Comparison of ENCODE assay signal across 9 mouse cellular contexts in genomic region chr7:30444154-30444970, GRCm38 (mm10). TPM values are rescaled to one million over a fixed set of nuclear protein-coding genes. Genes with fewer than 3 reads are reported as not detected.
DNase-seq lines count a peak whose midpoint lies in the region; ATAC-seq and TF ChIP-seq lines count a peak whose summit lies in the region.
"Had no signal": no experiment of that assay in that cellular context is flagged by ENCODE, and none has a peak within 500 bp of the region (broad histone marks: within the 10 kb centered on the region; RNA-seq: fewer than 3 reads in every experiment).

No protein-coding gene starts in this region.

- no peak for DNase-seq in kidney, adult 8-10 months
- peak; percentile 68 to 81 for DNase-seq in left cerebral cortex, adult 2 months (ENCODE audit: extremely low spot score in 1 of 2, low spot score in 2 of 2)
- DNase-seq in gastrocnemius, postnatal 10 days, result no peak

- ATAC-seq in kidney, embryonic 16.5 days (ENCODE audit: low FRiP score, low TSS enrichment), result peak; percentile 39; the same call in 1 of the 2 replicates
- ATAC-seq in heart, embryonic 16.5 days (replicated peaks; ENCODE audit: extremely low read depth, insufficient read depth, low FRiP score), result no peak
- ATAC-seq in midbrain, embryonic 12.5 days (ENCODE audit: low FRiP score, low read depth), result peak; percentile 62

- no peak overlapping the region for H3K27ac ChIP-seq in kidney, embryonic 16.5 days (ENCODE audit: low read length)
- peak overlapping the region; percentile 98 for H3K27ac ChIP-seq in cortical plate, adult 2 months (ENCODE audit: insufficient read depth, low read length)
- H3K27ac ChIP-seq in heart, embryonic 16.5 days (ENCODE audit: low read length), result no peak overlapping the region
- peak overlapping the region; percentile 99 for H3K27ac ChIP-seq in left cerebral cortex, adult 2 months
- peak overlapping the region; percentile 98 for H3K27ac ChIP-seq in midbrain, embryonic 12.5 days (replicated peaks)
- no peak overlapping the region for H3K27ac ChIP-seq in testis, adult 2 months (ENCODE audit: control insufficient read depth, insufficient read depth, low read depth, low read length)

- H3K9ac ChIP-seq in kidney, embryonic 16.5 days (replicated peaks; ENCODE audit: low read length), result peak overlapping the region; percentile 65
- H3K9ac ChIP-seq in heart, embryonic 16.5 days (ENCODE audit: low read length), result peak overlapping the region; percentile 75; the same call in 1 of the 2 replicates
- peak overlapping the region; percentile 90 for H3K9ac ChIP-seq in midbrain, embryonic 12.5 days (replicated peaks)

- H3K4me1 ChIP-seq in kidney, embryonic 16.5 days (ENCODE audit: insufficient read depth, low read length), result peaks cover 22% of the 10 kb centered on the region
- H3K4me1 ChIP-seq in cortical plate, adult 2 months (ENCODE audit: control insufficient read depth, insufficient read depth, low read length), result no peaks in the 10 kb centered on the region
- H3K4me1 ChIP-seq in heart, embryonic 16.5 days (ENCODE audit: control insufficient read depth, insufficient read depth, low read length), result peaks cover 8% of the 10 kb centered on the region
- H3K4me1 ChIP-seq in midbrain, embryonic 12.5 days, result peaks cover 37% of the 10 kb centered on the region
- H3K4me1 ChIP-seq in testis, adult 2 months (ENCODE audit: control insufficient read depth, insufficient read depth, low read length), result peaks cover 26% of the 10 kb centered on the region

- H3K4me2 ChIP-seq in kidney, embryonic 16.5 days (replicated peaks; ENCODE audit: low read depth, low read length), result peak overlapping the region; percentile 88
- H3K4me2 ChIP-seq in heart, embryonic 16.5 days (ENCODE audit: low read depth, low read length), result peak overlapping the region; percentile 91
- peak overlapping the region; percentile 79 for H3K4me2 ChIP-seq in midbrain, embryonic 12.5 days (replicated peaks)

- H3K9me3 ChIP-seq in kidney, embryonic 16.5 days (ENCODE audit: low read length), result no peaks in the 10 kb centered on the region; the same call in 1 of the 2 replicates
- 0 out of 2 replicates have a peak, but pooled peaks cover 2% of the 10 kb centered on the region for H3K9me3 ChIP-seq in heart, embryonic 16.5 days (replicated peaks; ENCODE audit: control insufficient read depth, low read length)
- 0 out of 2 replicates have a peak, but pooled peaks cover 7% of the 10 kb centered on the region for H3K9me3 ChIP-seq in midbrain, embryonic 12.5 days

- H3K4me3 ChIP-seq in kidney, embryonic 16.5 days (ENCODE audit: low read length), result peak overlapping the region; percentile 66
- H3K4me3 ChIP-seq in cortical plate, adult 2 months (ENCODE audit: insufficient read depth, low read length), result peak overlapping the region; percentile 87
- peak overlapping the region; percentile 68 for H3K4me3 ChIP-seq in heart, embryonic 16.5 days (ENCODE audit: low read length)
- H3K4me3 ChIP-seq in left cerebral cortex, adult 2 months, result peak overlapping the region; percentile 87
- H3K4me3 ChIP-seq in midbrain, embryonic 12.5 days, result peak overlapping the region; percentile 89
- peak overlapping the region; percentile 84 for H3K4me3 ChIP-seq in testis, adult 2 months (ENCODE audit: control insufficient read depth, low read depth, low read length)

- H3K36me3 ChIP-seq in kidney, embryonic 16.5 days (ENCODE audit: insufficient read depth, low read length), result no peaks in the 10 kb centered on the region
- H3K36me3 ChIP-seq in heart, embryonic 16.5 days (ENCODE audit: control insufficient read depth, insufficient read depth), result no peaks in the 10 kb centered on the region
- H3K36me3 ChIP-seq in midbrain, embryonic 12.5 days, result peaks cover 38% of the 10 kb centered on the region
- H3K36me3 ChIP-seq in testis, adult 2 months (ENCODE audit: control insufficient read depth, insufficient read depth, low read length), result no peaks in the 10 kb centered on the region

- WGBS in kidney, embryonic 16.5 days, result under 1% methylated on average over 37 of the region's 38 CpGs
- WGBS in heart, embryonic 16.5 days, result 2% methylated on average over 38 of the region's 38 CpGs
- 0% methylated on average over 38 of the region's 38 CpGs for WGBS in midbrain, embryonic 12.5 days

- peaks cover 9% of the 10 kb centered on the region; the same call in 1 of the 2 replicates for H3K27me3 ChIP-seq in kidney, embryonic 16.5 days (ENCODE audit: insufficient read depth, low read length)
- peaks cover 38% of the 10 kb centered on the region for H3K27me3 ChIP-seq in heart, embryonic 16.5 days (ENCODE audit: control insufficient read depth, insufficient read depth, low read length)
- no peaks in the 10 kb centered on the region for H3K27me3 ChIP-seq in midbrain, embryonic 12.5 days
- no peaks in the 10 kb centered on the region for H3K27me3 ChIP-seq in testis, adult 2 months (ENCODE audit: control insufficient read depth, insufficient read depth, low read length)

- peak; percentile 51; the same call in 1 of the 2 replicates for TF ChIP-seq POLR2A in cortical plate, adult 2 months (IDR thresholded peaks at IDR 0.05; ENCODE audit: extremely low read depth, insufficient read depth, low read length)
- TF ChIP-seq POLR2A in testis, adult 2 months (IDR thresholded peaks at IDR 0.05; ENCODE audit: control insufficient read depth, low read depth, low read length), result no peak

- TF ChIP-seq CTCF in cortical plate, adult 2 months (IDR thresholded peaks at IDR 0.05; ENCODE audit: extremely low read depth, insufficient read depth, low read length), result no peak
- TF ChIP-seq CTCF in left cerebral cortex, adult 2 months (IDR thresholded peaks at IDR 0.05), result no peak
- no peak for TF ChIP-seq CTCF in testis, adult 2 months (IDR thresholded peaks at IDR 0.05; ENCODE audit: control insufficient read depth, insufficient read depth, insufficient replicate concordance, low read depth, low read length)

- intact Hi-C loops in left cerebral cortex, adult 2 months (cut with DNase I), result loop anchor here (2.0 to 5.0 kb wide), 2 partner anchors 88 to 103 kb away; no protein-coding TSS in a partner anchor

RNA-seq across cellular contexts. Expression of gene Aplp1, which starts 1.0 kb away (rescaled TPM):
- 27.9 and 31.5 TPM in 2 replicates for polyA plus RNA-seq in kidney, embryonic 16.5 days (2015; fragmentation: Nextera tagmentation; extraction: Ambion mirVana)
- 1,095 and 1,125 TPM in 2 replicates for polyA plus RNA-seq in cortical plate, adult 2 months (2012; rRNA removed)
- 11.1 and 13.5 TPM in 2 replicates for polyA plus RNA-seq in heart, embryonic 16.5 days (2015; fragmentation: Nextera tagmentation; extraction: Ambion mirVana)
- 1,000 to 10,000 TPM; 1,205 to 1,260 TPM for total RNA-seq in left cerebral cortex, adult 2 months (2021)
- 301 and 324 TPM in 2 replicates for polyA plus RNA-seq in midbrain, embryonic 12.5 days (2016; fragmentation: Nextera tagmentation; extraction: Ambion mirVana)
- polyA plus RNA-seq in testis, adult 2 months (2012; rRNA removed), result 15.1 and 15.6 TPM in 2 replicates
- 1 to 10 TPM; 3.3 to 4.4 TPM for total RNA-seq in gastrocnemius, postnatal 10 days (2021)

RNA-seq across cellular contexts. Expression of gene Kirrel2, which starts 13.1 kb away (rescaled TPM):
- polyA plus RNA-seq in kidney, embryonic 16.5 days (2015; fragmentation: Nextera tagmentation; extraction: Ambion mirVana), result 0.78 and 1.1 TPM in 2 replicates
- 7.8 and 8.3 TPM in 2 replicates for polyA plus RNA-seq in cortical plate, adult 2 months (2012; rRNA removed)
- 0.15 and 0.20 TPM in 2 replicates for polyA plus RNA-seq in heart, embryonic 16.5 days (2015; fragmentation: Nextera tagmentation; extraction: Ambion mirVana)
- total RNA-seq in left cerebral cortex, adult 2 months (2021), result 10 to 100 TPM; 11.0 to 11.9 TPM
- polyA plus RNA-seq in midbrain, embryonic 12.5 days (2016; fragmentation: Nextera tagmentation; extraction: Ambion mirVana), result 1.6 and 4.7 TPM in 2 replicates
- polyA plus RNA-seq in testis, adult 2 months (2012; rRNA removed), result 0.31 TPM in 1 of 2 replicates, not detected in the other
- not detected for total RNA-seq in gastrocnemius, postnatal 10 days (2021)
- total RNA-seq: liver, adult 2 months had no signal
- polyA plus RNA-seq: liver, adult 2 months had no signal

RNA-seq across cellular contexts. Expression of gene Nphs1, which starts 13.8 kb away (rescaled TPM):
- polyA plus RNA-seq in kidney, embryonic 16.5 days (2015; fragmentation: Nextera tagmentation; extraction: Ambion mirVana), result 5.4 and 5.5 TPM in 2 replicates
- polyA plus RNA-seq in cortical plate, adult 2 months (2012; rRNA removed), result 1.4 and 1.7 TPM in 2 replicates
- 0.19 TPM in 1 of 2 replicates, not detected in the other for polyA plus RNA-seq in heart, embryonic 16.5 days (2015; fragmentation: Nextera tagmentation; extraction: Ambion mirVana)
- total RNA-seq in left cerebral cortex, adult 2 months (2021), result 1 to 10 TPM in 1 of 2 experiments, under 1 TPM in 1; 0.79 to 1.1 TPM
- 0.58 and 1.1 TPM in 2 replicates for polyA plus RNA-seq in midbrain, embryonic 12.5 days (2016; fragmentation: Nextera tagmentation; extraction: Ambion mirVana)
- 0.07 and 0.12 TPM in 2 replicates for polyA plus RNA-seq in testis, adult 2 months (2012; rRNA removed)
- total RNA-seq in gastrocnemius, postnatal 10 days (2021), result not detected
- total RNA-seq: liver, adult 2 months had no signal
- polyA plus RNA-seq: liver, adult 2 months had no signal

RNA-seq across cellular contexts. Expression of gene Nfkbid, which starts 22.8 kb away (rescaled TPM):
- 1.6 and 2.0 TPM in 2 replicates for polyA plus RNA-seq in kidney, embryonic 16.5 days (2015; fragmentation: Nextera tagmentation; extraction: Ambion mirVana)
- polyA plus RNA-seq in cortical plate, adult 2 months (2012; rRNA removed), result 4.4 and 5.7 TPM in 2 replicates
- 1.7 and 1.8 TPM in 2 replicates for polyA plus RNA-seq in heart, embryonic 16.5 days (2015; fragmentation: Nextera tagmentation; extraction: Ambion mirVana)
- 1 to 10 TPM; 3.9 to 5.1 TPM for total RNA-seq in left cerebral cortex, adult 2 months (2021)
- 1.4 TPM in 2 replicates for polyA plus RNA-seq in midbrain, embryonic 12.5 days (2016; fragmentation: Nextera tagmentation; extraction: Ambion mirVana)
- polyA plus RNA-seq in testis, adult 2 months (2012; rRNA removed), result 0.36 and 0.52 TPM in 2 replicates
- under 1 TPM; 0.14 to 0.45 TPM for total RNA-seq in gastrocnemius, postnatal 10 days (2021)

RNA-seq across cellular contexts. Expression of gene Hcst, which starts 24.7 kb away (rescaled TPM):
- polyA plus RNA-seq in kidney, embryonic 16.5 days (2015; fragmentation: Nextera tagmentation; extraction: Ambion mirVana), result 0.63 and 0.84 TPM in 2 replicates
- polyA plus RNA-seq in cortical plate, adult 2 months (2012; rRNA removed), result 1.1 and 1.7 TPM in 2 replicates
- polyA plus RNA-seq in heart, embryonic 16.5 days (2015; fragmentation: Nextera tagmentation; extraction: Ambion mirVana), result 2.2 and 4.6 TPM in 2 replicates
- total RNA-seq in left cerebral cortex, adult 2 months (2021), result 1 to 10 TPM in 1 of 2 experiments, not detected in 1; 3.1 TPM
- polyA plus RNA-seq in midbrain, embryonic 12.5 days (2016; fragmentation: Nextera tagmentation; extraction: Ambion mirVana), result not detected in 2 replicates
- 0.93 TPM in 1 of 2 replicates, not detected in the other for polyA plus RNA-seq in testis, adult 2 months (2012; rRNA removed)
- under 1 TPM; 0.66 to 0.72 TPM for total RNA-seq in gastrocnemius, postnatal 10 days (2021)

Comparison
In these comparisons a context has a peak if more than half of its experiments do, and no peak if none do; other contexts are left out.
1. H3K27ac ChIP-seq: peak in cortical plate, adult 2 months (single experiment), left cerebral cortex, adult 2 months (single experiment) and midbrain, embryonic 12.5 days (single experiment); none in kidney, embryonic 16.5 days (single experiment), heart, embryonic 16.5 days (single experiment) and testis, adult 2 months (single experiment).
2. DNase-seq: peak in left cerebral cortex, adult 2 months (2 of 2); none in kidney, adult 8-10 months (0 of 2) and gastrocnemius, postnatal 10 days (single experiment).
3. Peak in every context shown above with its lines, with median percentiles within 50 percentile points of each other: H3K4me2 ChIP-seq, H3K4me3 ChIP-seq and H3K9ac ChIP-seq.